Mouse (Mus musculus): ENCODE measurements around the gene Nxf2. TPM values are rescaled to one million over a fixed set of nuclear protein-coding genes. Genes with fewer than 3 reads are reported as not detected.

Nxf2 gene
- polyA plus RNA-seq, 1 experiment from 2014 or later, result 0.43 TPM

Other genes with a start within 250 kb of the Nxf2 start
- 70.1 and 70.2 TPM in 2 replicates for gene Armcx1, start 246.8 kb downstream of the Nxf2 start, polyA plus RNA-seq (2014; fragmentation: Nextera tagmentation; extraction: Ambion mirVana)
- gene Armcx6, start 213.3 kb downstream of the Nxf2 start, polyA plus RNA-seq (2014; fragmentation: Nextera tagmentation; extraction: Ambion mirVana), result 38.1 and 41.8 TPM in 2 replicates
- 57.3 and 69.9 TPM in 2 replicates for gene Armcx3, start 208.2 kb downstream of the Nxf2 start, polyA plus RNA-seq (2014; fragmentation: Nextera tagmentation; extraction: Ambion mirVana)
- 81.8 and 90.9 TPM in 2 replicates for gene Armcx2, start 155.5 kb downstream of the Nxf2 start, polyA plus RNA-seq (2014; fragmentation: Nextera tagmentation; extraction: Ambion mirVana)
- 8.3 and 9.6 TPM in 2 replicates for gene Zmat1, start 44.5 kb upstream of the Nxf2 start, polyA plus RNA-seq (2014; fragmentation: Nextera tagmentation; extraction: Ambion mirVana)
- gene Gm15023, start 212.9 kb upstream of the Nxf2 start, polyA plus RNA-seq (2014; fragmentation: Nextera tagmentation; extraction: Ambion mirVana), result not detected in 2 replicates
- 14.6 and 26.2 TPM in 2 replicates for gene Tceal6, start 245.9 kb upstream of the Nxf2 start, polyA plus RNA-seq (2014; fragmentation: Nextera tagmentation; extraction: Ambion mirVana)

Measured in midbrain, embryonic 14.5 days (tissue).